Mouse (Mus musculus): Measurements from ENCODE around the gene Akt1. TPM values are rescaled to one million over a fixed set of nuclear protein-coding genes. Genes with fewer than 3 reads are reported as not detected.
A peak's percentile ranks its signal among the peaks of the same experiment; 100 is the strongest.

Akt1 gene
- total and polyA plus RNA-seq, 3 experiments = 66.6 to 144 (median 74.4) TPM

- no peak overlapping the region for H3K27ac ChIP-seq (ENCODE audit: insufficient read depth, low read depth)
These were observed 46.5 kb downstream of the Akt1 start for GRCm38 (mm10) chr12:112628197-112628596.

GRCm38 (mm10) chr12:112627097-112627881 lies 47.4 kb downstream of the Akt1 start:
- in situ Hi-C loops (cut with MboI; ENCODE audit: low pct_ligation_motif_present, low pct_unique_long_range_greater_than_20kb, low sequenced_read_pairs) (no loop called here), dilution Hi-C loops (cut with MboI; ENCODE audit: extremely low pct_ligation_motif_present, extremely low pct_unique_long_range_greater_than_20kb, low sequenced_read_pairs) (no loop called here)
- Histone ChIP-seq H3K4me1 (ENCODE audit: control insufficient read depth in 1 of 2, insufficient read depth in 2 of 2) (peaks cover 23 to 81% of the 10 kb centered on the region in 2 experiments), H3K4me2 (ENCODE audit: insufficient read depth, low read depth, poor library complexity, severe bottlenecking) (no peak overlapping the region), H3K36me3 (replicated peaks in 1 of 2; ENCODE audit: control insufficient read depth in 1 of 2, insufficient read depth in 1 of 2, low read length in 1 of 2) (peaks cover 0 to 16% of the 10 kb centered on the region in 2 experiments), H3K27ac (ENCODE audit: insufficient read depth, low read depth) (no peak overlapping the region), H3K27me3 (replicated peaks) (no peaks in the 10 kb centered on the region), H3K79me2 (replicated peaks; ENCODE audit: control insufficient read depth, extremely low read depth, insufficient read depth, poor library complexity, severe bottlenecking) (no peaks in the 10 kb centered on the region), H3K4me3 (replicated peaks in 1 of 3; ENCODE audit: low read depth in 2 of 3, low read length in 2 of 3, poor library complexity in 1 of 3) (no peak overlapping the region), H3K9ac (ENCODE audit: insufficient read depth, low read depth) (no peak overlapping the region), H3K9me3 (replicated peaks; ENCODE audit: low read length) (no peaks in the 10 kb centered on the region)
- peak; percentile 45 for DNase-seq (ENCODE audit: extremely low read depth)
- no peak for TF ChIP-seq MAX (IDR thresholded peaks at IDR 0.05; ENCODE audit: low read length)
- TF ChIP-seq MYC (IDR thresholded peaks at IDR 0.05; ENCODE audit: low read depth, low read length) = no peak
- peak; percentile 61 to 94 for TF ChIP-seq CTCF (conservative IDR thresholded peaks at IDR 0.05 in 1 of 2, IDR thresholded peaks at IDR 0.05 in 1 of 2; ENCODE audit: low read depth in 2 of 2, low read length in 2 of 2)
- peak; percentile 23 for TF ChIP-seq RAD21 (IDR thresholded peaks at IDR 0.05; ENCODE audit: low read depth, low read length)
- TF ChIP-seq SMC3 (IDR thresholded peaks at IDR 0.05; ENCODE audit: low read depth, low read length) = peak; percentile 42

More at GRCm38 (mm10) chr12:112628197-112628596, 46.5 kb downstream of the Akt1 start:
- dilution Hi-C loops (cut with MboI; ENCODE audit: extremely low pct_ligation_motif_present, extremely low pct_unique_long_range_greater_than_20kb, low sequenced_read_pairs) (no loop called here), in situ Hi-C loops (cut with MboI; ENCODE audit: low pct_ligation_motif_present, low pct_unique_long_range_greater_than_20kb, low sequenced_read_pairs) (no loop called here)
- H3K4me1 ChIP-seq (ENCODE audit: control insufficient read depth in 1 of 2, insufficient read depth in 2 of 2) = peaks cover 28 to 81% of the 10 kb centered on the region in 2 experiments
- no peaks in the 10 kb centered on the region for H3K27me3 ChIP-seq (replicated peaks)
- H3K4me3 ChIP-seq (replicated peaks in 1 of 3; ENCODE audit: low read depth in 2 of 3, low read length in 2 of 3, poor library complexity in 1 of 3) = no peak overlapping the region
- TF ChIP-seq ZKSCAN1 (IDR thresholded peaks at IDR 0.05; ENCODE audit: borderline replicate concordance, low read depth, low read length) = no peak
- TF ChIP-seq CTCF (conservative IDR thresholded peaks at IDR 0.05 in 1 of 2, IDR thresholded peaks at IDR 0.05 in 1 of 2; ENCODE audit: low read depth in 2 of 2, low read length in 2 of 2) = no peak
- TF ChIP-seq CHD1 (IDR thresholded peaks at IDR 0.05; ENCODE audit: low read depth, low read length) = no peak
- no peak for TF ChIP-seq JUND (conservative IDR thresholded peaks at IDR 0.05; ENCODE audit: low read depth, low read length)
- no peak for TF ChIP-seq GABPA (IDR thresholded peaks at IDR 0.05; ENCODE audit: insufficient replicate concordance, low read depth, low read length)
- TF ChIP-seq NRF1 (IDR thresholded peaks at IDR 0.05; ENCODE audit: low read depth, low read length) = no peak
- no peak for TF ChIP-seq KAT2A (IDR thresholded peaks at IDR 0.05; ENCODE audit: insufficient replicate concordance, low read length)
- TF ChIP-seq EP300 (IDR thresholded peaks at IDR 0.05; ENCODE audit: low read length) = no peak
- TF ChIP-seq RAD21 (IDR thresholded peaks at IDR 0.05; ENCODE audit: low read depth, low read length) = no peak
- no peak for TF ChIP-seq NELFE (IDR thresholded peaks at IDR 0.05; ENCODE audit: low read depth, low read length)
- no peak for TF ChIP-seq TBP (conservative IDR thresholded peaks at IDR 0.05; ENCODE audit: low read depth, low read length)
- no peak for TF ChIP-seq JUN (IDR thresholded peaks at IDR 0.05; ENCODE audit: insufficient read depth, low read depth, low read length)
- TF ChIP-seq ETS1 (conservative IDR thresholded peaks at IDR 0.05; ENCODE audit: low read depth, low read length) = no peak
- TF ChIP-seq BHLHE40 (IDR thresholded peaks at IDR 0.05; ENCODE audit: low read depth, low read length) = no peak
- TF ChIP-seq USF2 (conservative IDR thresholded peaks at IDR 0.05; ENCODE audit: low read depth, low read length) = no peak
- TF ChIP-seq POLR2A (IDR thresholded peaks at IDR 0.05; ENCODE audit: low read depth, low read length) = no peak
- TF ChIP-seq SMC3 (IDR thresholded peaks at IDR 0.05; ENCODE audit: low read depth, low read length) = no peak
- TF ChIP-seq IRF4 (IDR thresholded peaks at IDR 0.05; ENCODE audit: low read depth, low read length) = no peak
- DNase-seq (ENCODE audit: extremely low read depth) = no peak
- H3K79me2 ChIP-seq (replicated peaks; ENCODE audit: control insufficient read depth, extremely low read depth, insufficient read depth, poor library complexity, severe bottlenecking) = no peaks in the 10 kb centered on the region
- no peaks in the 10 kb centered on the region for H3K9me3 ChIP-seq (replicated peaks; ENCODE audit: low read length)
- peaks cover 0 to 18% of the 10 kb centered on the region in 2 experiments for H3K36me3 ChIP-seq (replicated peaks in 1 of 2; ENCODE audit: control insufficient read depth in 1 of 2, insufficient read depth in 1 of 2, low read length in 1 of 2)
- H3K9ac ChIP-seq (ENCODE audit: insufficient read depth, low read depth) = no peak overlapping the region
- no peak overlapping the region for H3K4me2 ChIP-seq (ENCODE audit: insufficient read depth, low read depth, poor library complexity, severe bottlenecking)

Measured in CH12.LX (cell line).